Mouse (Mus musculus) erythroblast, embryonic 14.5 days (primary cell): ENCODE data around the gene Scp2. TPM values are rescaled to one million over a fixed set of nuclear protein-coding genes. Genes with fewer than 3 reads are reported as not detected.
"Not testable (repeated sequence)": the region's sequence is repeated elsewhere in the genome, so short reads cannot be mapped to it uniquely, and the experiment has no call there.

Experiments
- H3K27me3 ChIP-seq: 2 replicates; pipeline ENCODE4 v1.6.1; 2012; ENCODE audit warnings: inconsistent platforms; ENCODE audit not compliant: control insufficient read depth
- H3K36me3 ChIP-seq: 2 replicates; pipeline ENCODE4 v1.6.1; 2012; ENCODE audit warnings: mild to moderate bottlenecking, inconsistent platforms; ENCODE audit not compliant: control insufficient read depth
- H3K4me1 ChIP-seq: 2 replicates; pipeline ENCODE4 v1.6.1; 2012; ENCODE audit warnings: inconsistent platforms; ENCODE audit not compliant: control insufficient read depth
- H3K4me3 ChIP-seq: replicated peaks from 2 replicates; pipeline ENCODE3; 2012; ENCODE audit warnings: moderate library complexity, mild to moderate bottlenecking, inconsistent platforms
- H3K9me3 ChIP-seq: 2 replicates; pipeline ENCODE4 v1.6.1; 2012; ENCODE audit warnings: low read length, inconsistent platforms, mixed read lengths; ENCODE audit not compliant: control insufficient read depth
- GATA1 ChIP-seq: IDR thresholded peaks from 2 replicates; pipeline ENCODE4 v1.6.1; 2012; ENCODE audit warnings: low read length, inconsistent platforms, mixed read lengths
- TAL1 ChIP-seq: IDR thresholded peaks from 3 replicates; pipeline ENCODE4 v1.6.1; 2012; ENCODE audit warnings: low read length, inconsistent platforms, mixed read lengths
- polyA plus RNA-seq: library from polyadenylated mRNA; stranded (reverse); fragments of >175 nt; gene quantifications from 2 replicates; pipeline ENCODE4 v1.2.3, GENCODE M21; 2012

Gene Scp2
- polyA plus RNA-seq, 1 experiment = 3.0 TPM

DNA sequence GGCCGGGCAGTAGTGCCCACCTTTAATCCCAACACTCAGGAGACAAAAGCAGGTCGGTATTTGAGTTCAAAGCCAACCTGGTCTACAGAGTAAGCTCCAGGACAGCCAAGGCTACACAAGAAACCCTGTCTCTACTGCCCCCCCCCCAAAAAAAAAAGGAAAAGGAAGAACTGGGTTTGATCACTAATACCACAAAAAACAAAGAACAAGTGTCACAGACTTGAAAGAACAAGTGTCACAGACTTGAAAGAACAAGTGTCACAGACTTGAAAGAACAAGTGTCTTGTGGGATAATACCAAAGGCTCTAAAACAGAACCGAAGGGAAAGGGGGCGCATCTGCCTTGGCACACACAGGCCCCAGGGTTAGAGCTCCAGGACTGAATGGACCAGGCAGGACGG lies 63.9 kb downstream of the Scp2 start:
- H3K27me3 ChIP-seq = no peaks in the 10 kb centered on the region
- no peak for TF ChIP-seq TAL1
- TF ChIP-seq GATA1 = no peak
- H3K36me3 ChIP-seq = no peaks in the 10 kb centered on the region; the same call in 1 of the 2 replicates
- H3K4me1 ChIP-seq = no peaks in the 10 kb centered on the region
- no peak overlapping the region for H3K4me3 ChIP-seq
- H3K9me3 ChIP-seq = no peaks in the 10 kb centered on the region

DNA sequence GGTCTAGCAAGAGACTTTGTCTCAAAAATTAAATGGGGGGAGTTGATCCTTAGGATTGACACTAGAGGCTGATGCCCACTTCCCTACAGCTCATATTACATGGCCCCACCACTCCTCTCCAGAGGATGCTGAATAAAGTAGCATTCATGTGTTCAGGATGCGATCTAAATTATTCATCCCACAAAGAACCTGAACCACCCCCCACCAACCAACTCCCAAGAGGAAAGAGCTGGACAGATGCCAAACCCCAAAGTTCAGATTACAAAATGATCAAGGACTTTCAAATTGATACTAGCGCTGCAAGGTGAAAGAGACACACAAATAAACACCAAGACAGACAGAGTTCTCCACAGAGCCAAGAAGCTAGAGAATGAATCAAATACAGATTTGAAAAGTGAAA lies 65.0 kb downstream of the Scp2 start:
- no peak for TF ChIP-seq GATA1
- TF ChIP-seq TAL1 = no peak
- Histone ChIP-seq H3K27me3 (no peaks in the 10 kb centered on the region), H3K4me1 (no peaks in the 10 kb centered on the region), H3K9me3 (no peaks in the 10 kb centered on the region), H3K4me3 (no peak overlapping the region), H3K36me3 (no peaks in the 10 kb centered on the region; the same call in 1 of the 2 replicates)

DNA sequence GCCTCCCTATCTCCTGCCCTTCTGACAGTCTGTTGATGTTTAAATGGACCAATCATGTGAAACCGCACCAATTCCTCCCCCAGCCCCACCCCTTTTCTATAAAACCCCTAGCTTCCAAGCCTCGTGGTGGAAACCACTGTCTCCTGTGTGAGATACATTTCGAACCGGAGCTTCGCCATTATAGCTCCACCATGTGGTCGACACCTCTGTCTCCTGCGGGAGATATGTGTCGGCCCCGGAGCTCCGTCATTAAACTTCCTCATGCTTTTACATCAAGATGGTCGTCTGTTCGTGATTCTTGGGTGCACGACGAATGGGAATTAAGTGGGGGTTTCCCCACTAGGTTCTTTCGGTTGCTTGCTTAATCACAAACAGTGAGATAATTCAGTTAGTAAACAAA lies 65.6 kb downstream of the Scp2 start:
- H3K27me3 ChIP-seq, H3K9me3 ChIP-seq, H3K4me3 ChIP-seq, H3K36me3 ChIP-seq, H3K4me1 ChIP-seq: not testable (repeated sequence)

DNA sequence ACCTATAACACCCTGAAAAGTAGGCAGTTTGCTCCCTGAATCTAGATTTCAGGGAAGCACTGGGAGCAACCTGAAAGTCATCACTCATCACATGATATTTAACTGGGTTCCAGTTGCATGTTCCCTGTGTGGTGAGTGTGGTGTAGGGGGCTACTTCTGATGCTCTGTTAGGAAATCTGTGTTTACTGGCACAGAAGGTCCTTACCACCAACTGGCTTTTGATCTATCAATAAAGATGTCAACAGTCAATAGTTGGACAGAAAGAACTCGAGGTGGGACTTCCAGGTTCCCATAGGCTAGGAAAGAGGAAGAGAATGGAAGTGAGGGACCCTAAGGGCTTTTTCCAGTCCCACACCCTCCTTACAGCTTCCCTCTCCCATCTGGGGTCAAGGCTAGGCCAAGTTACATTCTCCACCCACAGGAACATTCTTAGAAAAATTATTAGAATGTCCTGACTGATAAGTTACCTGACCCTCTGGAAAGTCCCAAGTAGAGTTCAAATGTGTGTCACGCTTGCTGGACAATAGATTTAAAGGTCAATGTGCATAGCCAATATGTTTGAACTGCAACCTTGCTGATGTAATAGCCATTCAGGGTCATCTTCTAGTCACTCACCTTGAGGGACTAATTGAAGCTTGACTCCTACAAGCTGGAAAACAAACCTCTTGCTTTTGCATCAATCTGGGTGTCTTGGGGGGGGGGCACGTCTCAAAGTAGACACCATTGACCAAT lies 67.4 kb downstream of the Scp2 start:
- no peaks in the 10 kb centered on the region for H3K27me3 ChIP-seq
- no peaks in the 10 kb centered on the region for H3K9me3 ChIP-seq
- no peak for TF ChIP-seq TAL1
- no peak for TF ChIP-seq GATA1
- H3K36me3 ChIP-seq = no peaks in the 10 kb centered on the region; the same call in 1 of the 2 replicates
- H3K4me3 ChIP-seq = no peak overlapping the region
- H3K4me1 ChIP-seq = no peaks in the 10 kb centered on the region

DNA sequence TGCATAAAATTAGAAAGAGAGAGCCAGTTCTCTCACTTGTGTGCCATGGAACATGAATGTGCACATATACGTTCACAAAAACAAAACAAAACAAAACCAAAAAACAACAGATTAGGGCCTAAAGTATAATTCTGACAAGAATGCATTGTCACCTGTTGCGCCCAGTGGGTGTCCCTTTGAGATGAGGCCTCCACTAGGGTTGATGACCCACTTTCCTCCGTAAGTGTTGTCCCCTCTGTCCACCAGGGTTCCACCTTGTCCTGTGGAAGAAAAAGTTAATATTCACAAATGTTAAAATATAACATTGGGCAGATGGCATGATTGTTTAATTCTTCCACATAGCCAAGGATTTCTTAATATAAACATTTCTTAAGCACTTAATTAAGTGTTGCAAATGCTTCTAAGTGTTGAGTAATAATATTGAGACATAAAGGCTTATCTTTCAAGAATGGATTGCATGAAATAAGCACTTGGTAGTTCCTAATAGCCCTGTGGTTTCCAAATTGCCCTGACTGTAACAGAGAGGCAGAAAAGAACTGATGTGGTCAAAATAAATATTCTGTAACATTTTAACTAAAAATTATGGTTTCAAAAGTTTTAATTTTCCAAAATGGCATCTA lies 70.5 kb downstream of the Scp2 start:
- Histone ChIP-seq H3K4me1 (peaks cover 17% of the 10 kb centered on the region), H3K4me3 (no peak overlapping the region), H3K36me3 (no peaks in the 10 kb centered on the region; the same call in 1 of the 2 replicates), H3K27me3 (no peaks in the 10 kb centered on the region), H3K9me3 (no peaks in the 10 kb centered on the region)
- TF ChIP-seq TAL1 (no peak), GATA1 (no peak)

DNA sequence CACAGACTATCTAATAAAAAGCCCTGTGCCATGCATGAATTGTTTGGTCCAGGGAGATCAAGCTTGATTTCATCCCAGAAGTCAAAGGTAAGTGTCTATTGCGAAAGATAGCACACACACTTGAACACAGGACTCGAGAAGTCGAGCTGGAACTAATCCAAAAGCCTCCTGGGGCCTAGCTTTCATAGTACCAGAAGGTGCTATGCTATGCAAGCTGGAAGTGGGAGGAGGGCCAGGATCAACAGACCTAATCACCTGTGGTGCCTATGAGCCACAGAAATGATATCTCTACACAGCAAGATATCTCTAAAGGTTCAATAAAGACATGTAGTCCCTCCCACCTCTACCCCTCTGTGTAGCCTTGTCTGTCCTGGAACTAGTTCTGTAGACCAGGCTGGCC lies 72.7 kb downstream of the Scp2 start:
- Histone ChIP-seq H3K9me3 (no peaks in the 10 kb centered on the region), H3K4me3 (no peak overlapping the region), H3K4me1 (peaks cover 19% of the 10 kb centered on the region), H3K36me3 (peaks cover 18% of the 10 kb centered on the region), H3K27me3 (no peaks in the 10 kb centered on the region)
- TF ChIP-seq TAL1 (no peak), GATA1 (no peak)

DNA sequence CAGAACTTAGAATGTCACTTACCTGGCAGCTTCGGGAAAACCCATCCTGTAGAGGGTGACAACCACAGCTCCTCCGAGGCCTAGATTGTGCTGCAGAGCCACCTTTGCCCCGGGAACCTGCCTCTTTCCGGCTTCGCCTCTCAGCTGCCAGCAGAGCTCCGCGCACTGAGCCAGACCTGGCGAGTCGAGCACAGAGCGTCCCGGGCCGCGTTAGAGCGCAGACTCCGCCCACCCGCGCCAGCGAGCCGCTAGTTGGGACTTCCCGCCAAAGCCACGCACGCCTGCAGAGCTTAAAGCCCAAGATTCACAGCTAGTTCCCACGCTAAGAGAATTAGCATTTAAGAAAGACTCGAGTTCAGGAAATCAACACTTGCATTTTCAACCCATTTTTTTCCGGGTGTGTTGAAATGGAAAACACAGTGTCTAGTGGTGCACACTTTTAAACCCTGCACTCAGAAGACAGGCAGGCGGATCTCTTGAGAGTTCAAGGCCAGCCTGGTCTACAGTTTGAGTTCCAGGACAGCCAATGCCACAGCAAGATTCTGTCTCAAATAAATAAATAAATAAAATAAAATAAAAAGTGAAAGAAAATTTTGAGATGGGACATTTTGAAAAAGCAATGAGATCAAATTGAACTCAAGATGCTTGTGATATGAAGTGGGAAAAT lies 73.4 kb downstream of the Scp2 start:
- Histone ChIP-seq H3K27me3 (no peaks in the 10 kb centered on the region), H3K9me3 (no peaks in the 10 kb centered on the region), H3K4me3 (peak overlapping the region; percentile 74), H3K36me3 (peaks cover 22% of the 10 kb centered on the region), H3K4me1 (peaks cover 19% of the 10 kb centered on the region)
- no peak for TF ChIP-seq TAL1
- TF ChIP-seq GATA1 = no peak

DNA sequence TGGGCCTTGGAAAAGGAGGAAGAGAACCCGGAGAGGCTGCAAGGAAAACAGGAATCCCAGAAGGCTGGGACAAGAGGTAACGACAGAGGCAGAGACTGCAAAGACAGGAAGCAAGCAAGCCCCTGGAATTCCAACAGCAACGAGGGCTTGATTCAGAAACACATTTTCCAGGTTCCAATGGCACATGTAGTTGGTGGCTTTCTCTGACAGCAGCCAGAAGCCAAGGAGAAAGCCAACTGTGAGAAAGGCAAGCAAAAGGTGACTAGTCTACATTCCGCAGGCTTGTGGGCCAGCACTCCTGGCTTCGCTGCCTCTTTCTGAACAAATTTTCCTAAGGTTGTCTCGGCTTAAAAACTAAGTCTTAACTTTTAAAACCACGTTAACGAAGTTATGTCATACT lies 74.1 kb downstream of the Scp2 start:
- H3K27me3 ChIP-seq = no peaks in the 10 kb centered on the region
- H3K36me3 ChIP-seq = peaks cover 27% of the 10 kb centered on the region
- H3K4me1 ChIP-seq = peaks cover 19% of the 10 kb centered on the region
- H3K4me3 ChIP-seq = peak overlapping the region; percentile 74
- H3K9me3 ChIP-seq = no peaks in the 10 kb centered on the region
- TF ChIP-seq GATA1 (no peak), TAL1 (no peak)

DNA sequence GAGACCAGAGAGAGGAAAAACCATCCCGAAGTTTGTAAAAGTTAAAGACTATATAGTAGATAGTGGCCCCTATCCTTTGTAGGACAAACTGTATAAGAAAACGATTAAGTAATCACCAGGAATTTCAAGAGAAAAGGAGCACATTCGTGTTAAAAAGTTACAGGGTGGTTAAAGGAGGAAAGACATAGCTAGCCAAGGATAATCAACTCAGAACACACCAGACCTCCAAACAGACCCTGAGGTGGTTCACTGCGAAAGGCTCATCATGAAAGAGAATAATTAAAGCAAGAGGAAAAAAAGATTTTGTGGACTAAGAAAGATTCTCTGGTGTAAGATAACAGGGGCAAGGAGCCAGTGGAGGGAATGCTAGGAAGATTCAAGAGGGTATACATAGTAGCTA lies 74.5 kb downstream of the Scp2 start:
- no peaks in the 10 kb centered on the region for H3K9me3 ChIP-seq
- peaks cover 31% of the 10 kb centered on the region for H3K36me3 ChIP-seq
- no peaks in the 10 kb centered on the region for H3K27me3 ChIP-seq
- H3K4me3 ChIP-seq = peak overlapping the region; percentile 74
- TF ChIP-seq TAL1 (no peak), GATA1 (no peak)
- H3K4me1 ChIP-seq = peaks cover 19% of the 10 kb centered on the region
